12 mouse cellular contexts compared by ENCODE assay signal in genomic region chr10:81259225-81259884, GRCm38 (mm10). TPM values are rescaled to one million over a fixed set of nuclear protein-coding genes. Genes with fewer than 3 reads are reported as not detected.
DNase-seq lines count a peak whose midpoint lies in the region; ATAC-seq and TF ChIP-seq lines count a peak whose summit lies in the region.
"Had no signal": no experiment of that assay in that cellular context is flagged by ENCODE, and none has a peak within 500 bp of the region (broad histone marks: within the 10 kb centered on the region; RNA-seq: fewer than 3 reads in every experiment).

No protein-coding gene starts in this region.

- no peak overlapping the region for H3K4me2 ChIP-seq in embryonic facial prominence, embryonic 12.5 days (replicated peaks)
- H3K4me2 ChIP-seq in hindbrain, embryonic 15.5 days, result 0 out of 2 replicates have a peak overlapping the region, but pooled peaks have one; percentile 21
- H3K4me2 ChIP-seq in neural tube, embryonic 12.5 days (replicated peaks), result peak overlapping the region; percentile 12
- H3K4me2 ChIP-seq: limb, embryonic 12.5 days had no signal

- H3K9me3 ChIP-seq in embryonic facial prominence, embryonic 12.5 days, result no peaks in the 10 kb centered on the region
- no peaks in the 10 kb centered on the region for H3K9me3 ChIP-seq in hindbrain, embryonic 15.5 days
- H3K9me3 ChIP-seq in neural tube, embryonic 12.5 days, result 0 out of 2 replicates have a peak, but pooled peaks cover 5% of the 10 kb centered on the region

- no peak for DNase-seq in layer of hippocampus, adult 2 months (ENCODE audit: low spot score in 2 of 2)
- no peak for DNase-seq in layer of hippocampus, adult 11-12 months (ENCODE audit: low spot score)
- DNase-seq in gastrocnemius, postnatal 25 days, result no peak
- DNase-seq in frontal cortex, postnatal 14 days (ENCODE audit: low spot score in 2 of 2), result no peak
- DNase-seq: cerebellum, postnatal 36 days; heart, postnatal 4 days; kidney, postnatal 25 days had no signal

- WGBS in embryonic facial prominence, embryonic 12.5 days, result 51% methylated on average over 21 of the region's 21 CpGs
- 36% methylated on average over 21 of the region's 21 CpGs for WGBS in hindbrain, embryonic 15.5 days
- WGBS in neural tube, embryonic 12.5 days, result 41% methylated on average over 21 of the region's 21 CpGs

- TF ChIP-seq CTCF in layer of hippocampus, adult 2 months (conservative IDR thresholded peaks at IDR 0.05), result no peak

- peaks cover 55% of the 10 kb centered on the region for H3K27me3 ChIP-seq in embryonic facial prominence, embryonic 12.5 days
- H3K27me3 ChIP-seq in hindbrain, embryonic 15.5 days, result peaks cover 30% of the 10 kb centered on the region
- H3K27me3 ChIP-seq in neural tube, embryonic 12.5 days (replicated peaks), result peaks cover 48% of the 10 kb centered on the region

- peaks cover 11% of the 10 kb centered on the region; the same call in 1 of the 2 replicates for H3K4me1 ChIP-seq in embryonic facial prominence, embryonic 12.5 days
- H3K4me1 ChIP-seq in hindbrain, embryonic 15.5 days (replicated peaks), result peaks cover 27% of the 10 kb centered on the region
- peaks cover 23% of the 10 kb centered on the region for H3K4me1 ChIP-seq in neural tube, embryonic 12.5 days

- H3K36me3 ChIP-seq in embryonic facial prominence, embryonic 12.5 days, result peaks cover 24% of the 10 kb centered on the region
- H3K36me3 ChIP-seq in hindbrain, embryonic 15.5 days, result no peaks in the 10 kb centered on the region; the same call in 1 of the 2 replicates
- H3K36me3 ChIP-seq in neural tube, embryonic 12.5 days, result peaks cover 29% of the 10 kb centered on the region

- peak overlapping the region; percentile 98 for H3K27ac ChIP-seq in layer of hippocampus, adult 2 months
- no peak overlapping the region for H3K27ac ChIP-seq in embryonic facial prominence, embryonic 12.5 days
- H3K27ac ChIP-seq in hindbrain, embryonic 15.5 days (replicated peaks), result no peak overlapping the region
- no peak overlapping the region for H3K27ac ChIP-seq in neural tube, embryonic 12.5 days
- H3K27ac ChIP-seq: limb, embryonic 12.5 days had no signal

- H3K9ac ChIP-seq in embryonic facial prominence, embryonic 12.5 days, result peak overlapping the region; percentile 3; the same call in 1 of the 2 replicates
- no peak overlapping the region for H3K9ac ChIP-seq in hindbrain, embryonic 15.5 days
- no peak overlapping the region for H3K9ac ChIP-seq in neural tube, embryonic 12.5 days
- H3K9ac ChIP-seq: limb, embryonic 12.5 days had no signal

- 0 out of 2 replicates have a peak, but pooled peaks have one; percentile 18 for ATAC-seq in embryonic facial prominence, embryonic 12.5 days (ENCODE audit: insufficient number of reproducible peaks, insufficient read depth, low FRiP score, low TSS enrichment)
- ATAC-seq in hindbrain, embryonic 15.5 days (ENCODE audit: low FRiP score, low read depth), result peak; percentile 5; the same call in 1 of the 2 replicates
- ATAC-seq in neural tube, embryonic 12.5 days (ENCODE audit: low FRiP score, low read depth), result 0 out of 2 replicates have a peak, but pooled peaks have one; percentile 18
- no peak for ATAC-seq in erythroid progenitor cell, adult 5-6 weeks (replicated peaks; ENCODE audit: low FRiP score, poor library complexity, severe bottlenecking)

- H3K4me3 ChIP-seq in layer of hippocampus, adult 2 months, result peak overlapping the region; percentile 77
- no peak overlapping the region for H3K4me3 ChIP-seq in embryonic facial prominence, embryonic 12.5 days
- H3K4me3 ChIP-seq in hindbrain, embryonic 15.5 days, result no peak overlapping the region
- H3K4me3 ChIP-seq in neural tube, embryonic 12.5 days, result no peak overlapping the region
- H3K4me3 ChIP-seq: limb, embryonic 12.5 days had no signal

RNA-seq across cellular contexts. Expression of gene Matk, which starts 6.6 kb away (rescaled TPM):
- total RNA-seq in layer of hippocampus, adult 2 months (2021), result 100 to 1,000 TPM; 260 to 267 TPM
- polyA plus RNA-seq in embryonic facial prominence, embryonic 12.5 days (2016; fragmentation: Nextera tagmentation; extraction: Ambion mirVana), result 5.6 and 7.2 TPM in 2 replicates
- 43.8 and 49.7 TPM in 2 replicates for polyA plus RNA-seq in hindbrain, embryonic 15.5 days (2015; fragmentation: Nextera tagmentation; extraction: Ambion mirVana)
- 5.1 and 6.2 TPM in 2 replicates for polyA plus RNA-seq in neural tube, embryonic 12.5 days (2016; fragmentation: Nextera tagmentation; extraction: Ambion mirVana)
- 1.7 and 2.2 TPM in 2 replicates for total RNA-seq in erythroid progenitor cell, adult 5-6 weeks (2015; ENCODE audit: low replicate concordance)
- total RNA-seq in erythroid progenitor cell, adult 5-6 weeks (2017; ENCODE audit: low replicate concordance), result 1.5 and 1.7 TPM in 2 replicates
- under 1 TPM; 0.13 to 0.23 TPM for total RNA-seq in gastrocnemius, postnatal 25 days (2021)

RNA-seq across cellular contexts. Expression of gene Mrpl54, which starts 7.4 kb away (rescaled TPM):
- total RNA-seq in layer of hippocampus, adult 2 months (2021), result 10 to 100 TPM; 37.4 to 42.0 TPM
- 194 and 205 TPM in 2 replicates for polyA plus RNA-seq in embryonic facial prominence, embryonic 12.5 days (2016; fragmentation: Nextera tagmentation; extraction: Ambion mirVana)
- 121 and 144 TPM in 2 replicates for polyA plus RNA-seq in hindbrain, embryonic 15.5 days (2015; fragmentation: Nextera tagmentation; extraction: Ambion mirVana)
- 157 and 176 TPM in 2 replicates for polyA plus RNA-seq in neural tube, embryonic 12.5 days (2016; fragmentation: Nextera tagmentation; extraction: Ambion mirVana)
- total RNA-seq in erythroid progenitor cell, adult 5-6 weeks (2015; ENCODE audit: low replicate concordance), result 35.2 and 37.5 TPM in 2 replicates
- 20.0 and 23.0 TPM in 2 replicates for total RNA-seq in erythroid progenitor cell, adult 5-6 weeks (2017; ENCODE audit: low replicate concordance)
- 10 to 100 TPM; 87.0 to 90.0 TPM for total RNA-seq in gastrocnemius, postnatal 25 days (2021)

RNA-seq across cellular contexts. Expression of gene Apba3, which starts 7.4 kb away (rescaled TPM):
- 10 to 100 TPM; 32.6 to 37.3 TPM for total RNA-seq in layer of hippocampus, adult 2 months (2021)
- 53.9 and 55.4 TPM in 2 replicates for polyA plus RNA-seq in embryonic facial prominence, embryonic 12.5 days (2016; fragmentation: Nextera tagmentation; extraction: Ambion mirVana)
- polyA plus RNA-seq in hindbrain, embryonic 15.5 days (2015; fragmentation: Nextera tagmentation; extraction: Ambion mirVana), result 38.3 and 38.6 TPM in 2 replicates
- polyA plus RNA-seq in neural tube, embryonic 12.5 days (2016; fragmentation: Nextera tagmentation; extraction: Ambion mirVana), result 35.9 and 36.4 TPM in 2 replicates
- total RNA-seq in erythroid progenitor cell, adult 5-6 weeks (2015; ENCODE audit: low replicate concordance), result not detected in 2 replicates
- total RNA-seq in erythroid progenitor cell, adult 5-6 weeks (2017; ENCODE audit: low replicate concordance), result 14.0 TPM in 1 of 2 replicates, not detected in the other
- 100 to 1,000 TPM; 102 to 106 TPM for total RNA-seq in gastrocnemius, postnatal 25 days (2021)

RNA-seq across cellular contexts. Expression of gene Zfr2, which starts 26.4 kb away (rescaled TPM):
- 10 to 100 TPM; 66.2 to 70.2 TPM for total RNA-seq in layer of hippocampus, adult 2 months (2021)
- polyA plus RNA-seq in embryonic facial prominence, embryonic 12.5 days (2016; fragmentation: Nextera tagmentation; extraction: Ambion mirVana), result 13.2 and 13.4 TPM in 2 replicates
- polyA plus RNA-seq in hindbrain, embryonic 15.5 days (2015; fragmentation: Nextera tagmentation; extraction: Ambion mirVana), result 30.3 and 34.0 TPM in 2 replicates
- polyA plus RNA-seq in neural tube, embryonic 12.5 days (2016; fragmentation: Nextera tagmentation; extraction: Ambion mirVana), result 16.0 and 18.2 TPM in 2 replicates
- total RNA-seq in erythroid progenitor cell, adult 5-6 weeks (2015; ENCODE audit: low replicate concordance), result not detected in 2 replicates
- not detected in 2 replicates for total RNA-seq in erythroid progenitor cell, adult 5-6 weeks (2017; ENCODE audit: low replicate concordance)
- total RNA-seq in gastrocnemius, postnatal 25 days (2021), result 1 to 10 TPM; 1.9 to 3.0 TPM

RNA-seq across cellular contexts. Expression of gene Atcay, which starts 28.7 kb away (rescaled TPM):
- total RNA-seq in layer of hippocampus, adult 2 months (2021), result 100 to 1,000 TPM; 144 to 150 TPM
- 3.0 and 3.8 TPM in 2 replicates for polyA plus RNA-seq in embryonic facial prominence, embryonic 12.5 days (2016; fragmentation: Nextera tagmentation; extraction: Ambion mirVana)
- polyA plus RNA-seq in hindbrain, embryonic 15.5 days (2015; fragmentation: Nextera tagmentation; extraction: Ambion mirVana), result 80.6 and 85.5 TPM in 2 replicates
- polyA plus RNA-seq in neural tube, embryonic 12.5 days (2016; fragmentation: Nextera tagmentation; extraction: Ambion mirVana), result 34.0 and 43.6 TPM in 2 replicates
- not detected in 2 replicates for total RNA-seq in erythroid progenitor cell, adult 5-6 weeks (2015; ENCODE audit: low replicate concordance)
- total RNA-seq in erythroid progenitor cell, adult 5-6 weeks (2017; ENCODE audit: low replicate concordance), result 8.3 TPM in 1 of 2 replicates, not detected in the other
- not detected for total RNA-seq in gastrocnemius, postnatal 25 days (2021)

Comparison
In these comparisons a context has a peak if more than half of its experiments do, and no peak if none do; other contexts are left out.
1. RNA of gene Matk, which starts 6.6 kb away (total RNA-seq): 260 to 267 TPM in layer of hippocampus, adult 2 months; 1.5 to 2.2 TPM in erythroid progenitor cell, adult 5-6 weeks and 0.13 to 0.23 TPM in gastrocnemius, postnatal 25 days; every median in the first group is over 10 times any median in the second.